Mouse (Mus musculus) v-Abl transformed pro-B cells (cell line): ENCODE results near the gene Bpifb5.
"Not testable (repeated sequence)": the region's sequence is repeated elsewhere in the genome, so short reads cannot be mapped to it uniquely, and the experiment has no call there.

Experiments used
- in situ Hi-C, 2 experiments: fragments of 400-800 bp; cut with MboI; formaldehyde crosslinking; loops; one replicate each; pipeline ENCODE4 v1.15.1; 2025; ENCODE audit not compliant: unreplicated experiment in 2 of 2

The Bpifb5 gene

GRCm38 (mm10) chr2:154223265-154223916 is at the start of gene Bpifb5:
Gene Bpifb5, plus strand, starts transcription at chr2:154223742.
- in situ Hi-C loops = loop anchor here in 1 of 2 experiments (25.0 kb wide), 2 partner anchors 714 to 1539 kb away; partner anchors contain the start of gene Procr

DNA sequence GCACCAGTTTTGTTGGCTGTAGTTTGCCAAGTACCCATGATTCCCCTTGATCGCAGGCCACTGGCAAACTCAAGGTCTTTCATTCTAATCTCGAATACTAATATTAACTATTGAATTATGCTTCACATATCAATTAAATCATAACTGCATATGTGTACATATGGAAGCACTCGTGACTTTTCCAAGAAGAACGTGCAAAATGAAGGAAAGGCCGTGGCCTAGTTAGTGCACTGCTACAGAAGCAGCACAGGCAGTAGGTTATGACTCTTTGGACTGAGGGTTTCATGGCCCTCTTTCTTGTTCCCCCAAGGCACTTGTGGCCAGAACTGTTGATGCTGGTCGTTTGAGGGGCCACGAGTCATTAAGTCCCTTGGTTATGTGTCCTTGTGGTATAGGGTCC is 41.6 kb upstream of the Bpifb5 start:
- in situ Hi-C loops = not testable (repeated sequence)

DNA sequence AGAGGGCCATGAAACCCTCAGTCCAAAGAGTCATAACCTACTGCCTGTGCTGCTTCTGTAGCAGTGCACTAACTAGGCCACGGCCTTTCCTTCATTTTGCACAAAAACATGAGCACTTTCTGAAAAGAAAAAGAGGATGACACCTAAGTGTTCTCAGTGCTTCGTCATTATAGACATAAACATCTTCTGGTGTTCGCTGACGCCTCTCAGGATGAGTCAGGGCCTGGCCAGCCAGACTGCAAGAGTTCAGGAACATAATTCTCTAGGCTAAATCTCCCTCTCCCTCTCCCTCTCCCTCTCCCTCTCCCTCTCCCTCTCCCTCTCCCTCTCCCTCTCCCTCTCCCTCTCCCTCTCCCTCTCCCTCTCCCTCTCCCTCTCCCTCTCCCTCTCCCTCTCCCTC is 40.5 kb upstream of the Bpifb5 start:
- in situ Hi-C loops = not testable (repeated sequence)

DNA sequence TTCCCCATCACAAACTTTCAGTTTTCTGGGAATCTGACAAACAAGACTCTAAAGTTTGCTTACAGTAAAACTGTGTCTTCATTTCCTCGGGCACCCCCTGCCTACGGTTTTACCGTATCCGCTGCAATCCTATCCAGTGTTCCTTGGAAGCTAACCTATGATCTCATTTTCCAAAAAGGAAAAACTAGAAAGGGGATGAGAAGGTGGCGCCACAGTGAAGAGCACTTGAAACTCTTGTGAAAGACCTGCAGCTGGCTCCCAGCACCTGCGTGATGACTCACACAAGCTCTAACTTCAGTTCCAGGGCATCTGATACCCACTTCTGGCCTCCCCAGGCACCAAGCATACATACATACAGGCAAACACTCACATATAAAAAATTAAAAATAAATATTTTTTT is 38.2 kb upstream of the Bpifb5 start:
- in situ Hi-C loops = no loop called here

- in situ Hi-C loops = no loop called here
These were observed 37.8 kb upstream of the Bpifb5 start for GRCm38 (mm10) chr2:154185748-154186147.

- in situ Hi-C loops = no loop called here
These were observed 36.1 kb upstream of the Bpifb5 start for GRCm38 (mm10) chr2:154187468-154187867.

GRCm38 (mm10) chr2:154189877-154190434 is 33.6 kb upstream of the Bpifb5 start:
- in situ Hi-C loops = no loop called here

- in situ Hi-C loops = no loop called here
These were observed 32.8 kb upstream of the Bpifb5 start, which contains the start of gene Bpifb1 for GRCm38 (mm10) chr2:154190546-154191258. Gene Bpifb1, plus strand, starts transcription at chr2:154190818.

- in situ Hi-C loops = no loop called here
These were observed 31.4 kb upstream of the Bpifb5 start for GRCm38 (mm10) chr2:154192141-154192540.

GRCm38 (mm10) chr2:154193071-154193470 is 30.5 kb upstream of the Bpifb5 start:
- in situ Hi-C loops = no loop called here

DNA sequence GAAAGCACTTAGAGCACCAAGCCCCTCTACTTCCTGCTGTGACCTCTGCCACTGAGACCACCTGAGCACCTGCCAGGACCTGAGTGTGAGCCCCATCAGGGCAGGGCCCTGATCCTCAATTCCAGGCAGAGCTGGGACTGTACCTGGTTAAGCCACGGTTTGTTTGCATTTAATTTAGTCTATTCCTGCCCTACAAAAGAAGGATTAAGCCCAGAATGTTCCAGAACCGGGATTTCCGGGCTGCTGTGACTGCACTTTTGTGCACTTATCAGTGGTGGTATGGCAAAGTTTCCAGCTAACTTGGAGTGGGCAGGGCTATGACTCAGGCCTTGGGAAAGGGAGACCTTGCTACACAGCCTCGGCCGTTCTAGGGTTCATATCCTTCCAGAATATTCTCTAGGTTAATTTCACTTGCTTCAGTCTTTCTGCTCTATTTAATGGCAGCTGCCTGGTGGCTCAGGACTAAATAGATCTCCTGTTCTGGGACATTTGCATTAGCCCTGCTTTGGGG is 29.5 kb upstream of the Bpifb5 start:
- in situ Hi-C loops = no loop called here

DNA sequence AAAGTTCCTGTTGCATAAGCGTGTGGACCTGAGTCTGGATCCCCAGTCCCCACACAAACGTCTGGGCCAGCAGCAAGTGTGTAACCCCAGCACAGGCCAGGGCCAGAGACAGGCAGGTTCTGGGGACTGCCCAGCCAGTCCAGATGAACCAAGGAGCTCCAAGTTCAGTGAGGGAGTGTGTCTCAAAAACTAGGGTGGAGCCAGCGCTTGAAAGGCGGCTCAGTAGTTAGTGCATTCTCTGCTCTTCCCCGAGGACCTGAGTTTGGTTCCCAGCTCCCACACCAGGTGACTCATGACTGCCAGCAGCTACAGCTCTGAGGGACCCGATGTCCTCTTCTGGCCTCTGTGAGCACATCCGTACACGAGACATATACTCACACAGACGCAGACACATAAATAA is 26.5 kb upstream of the Bpifb5 start:
- in situ Hi-C loops = no loop called here

- in situ Hi-C loops = loop anchor here in 1 of 2 experiments (25.0 kb wide), 2 partner anchors 733 to 1558 kb away; partner anchors contain the start of gene Procr
These were observed 18.9 kb upstream of the Bpifb5 start for GRCm38 (mm10) chr2:154204630-154205029.

DNA sequence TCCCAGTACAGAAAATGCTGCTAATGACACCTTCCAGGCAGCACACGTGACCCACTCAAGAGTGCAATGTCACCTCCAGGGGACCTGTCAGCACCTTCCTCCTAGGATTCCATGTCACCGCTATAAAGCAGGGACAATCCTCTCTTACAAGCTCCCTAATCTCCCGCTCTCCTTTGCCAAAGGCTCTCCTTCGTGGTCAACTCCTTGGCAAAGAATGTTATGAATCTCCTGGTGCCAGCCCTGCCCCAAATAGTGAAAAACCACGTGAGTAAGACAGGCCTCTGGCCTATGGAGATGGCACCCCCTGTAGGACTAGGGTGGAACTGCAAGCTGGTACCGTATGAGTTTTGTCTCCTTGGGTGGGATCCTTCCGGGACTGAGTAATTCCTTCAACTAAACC is 16.6 kb upstream of the Bpifb5 start:
- in situ Hi-C loops = loop anchor here in 1 of 2 experiments (25.0 kb wide), 2 partner anchors 730 to 1555 kb away; partner anchors contain the start of gene Procr

DNA sequence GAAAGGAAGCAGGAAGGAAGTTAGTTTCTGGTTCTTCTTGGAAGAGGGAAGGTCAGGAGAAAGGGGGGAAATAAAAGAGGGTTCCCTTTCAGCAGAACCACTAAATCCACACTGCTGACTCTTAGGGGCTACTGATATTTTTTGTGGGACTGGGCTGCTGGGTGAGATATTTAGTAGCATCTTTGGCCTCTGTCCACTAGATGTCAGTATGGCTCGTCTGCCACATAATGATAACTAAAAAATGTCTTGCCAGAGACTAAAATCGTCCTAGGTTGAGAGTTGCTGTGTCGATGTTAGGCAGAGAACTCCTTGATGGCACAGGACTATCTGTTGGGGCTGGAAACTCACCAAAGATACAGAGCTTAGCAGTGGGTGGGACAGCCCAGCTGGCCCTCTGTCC is 14.4 kb upstream of the Bpifb5 start:
- in situ Hi-C loops = loop anchor here in 1 of 2 experiments (25.0 kb wide), 2 partner anchors 728 to 1553 kb away; partner anchors contain the start of gene Procr

- in situ Hi-C loops = loop anchor here in 1 of 2 experiments (25.0 kb wide), 2 partner anchors 726 to 1551 kb away; partner anchors contain the start of gene Procr
These were observed 12.4 kb upstream of the Bpifb5 start for GRCm38 (mm10) chr2:154211121-154211520.

GRCm38 (mm10) chr2:154211881-154212280 is 11.7 kb upstream of the Bpifb5 start:
- in situ Hi-C loops = loop anchor here in 1 of 2 experiments (25.0 kb wide), 2 partner anchors 725 to 1550 kb away; partner anchors contain the start of gene Procr

- in situ Hi-C loops = loop anchor here (5.0 to 25.0 kb wide), 6 partner anchors 72 to 1547 kb away; partner anchors contain the start of genes Cdk5rap1 (in 1 of the 2) and Procr (in 1 of the 2)
These were observed 8.4 kb upstream of the Bpifb5 start for GRCm38 (mm10) chr2:154215191-154215590.

- in situ Hi-C loops = loop anchor here (5.0 to 25.0 kb wide), 6 partner anchors 67 to 1542 kb away; partner anchors contain the start of genes Cdk5rap1 (in 1 of the 2) and Procr (in 1 of the 2)
These were observed 3.6 kb upstream of the Bpifb5 start for GRCm38 (mm10) chr2:154219950-154220349.

- in situ Hi-C loops = loop anchor here in 1 of 2 experiments (25.0 kb wide), 2 partner anchors 713 to 1538 kb away; partner anchors contain the start of gene Procr
These were observed 353 bp downstream of the Bpifb5 start for GRCm38 (mm10) chr2:154223917-154224273.

DNA sequence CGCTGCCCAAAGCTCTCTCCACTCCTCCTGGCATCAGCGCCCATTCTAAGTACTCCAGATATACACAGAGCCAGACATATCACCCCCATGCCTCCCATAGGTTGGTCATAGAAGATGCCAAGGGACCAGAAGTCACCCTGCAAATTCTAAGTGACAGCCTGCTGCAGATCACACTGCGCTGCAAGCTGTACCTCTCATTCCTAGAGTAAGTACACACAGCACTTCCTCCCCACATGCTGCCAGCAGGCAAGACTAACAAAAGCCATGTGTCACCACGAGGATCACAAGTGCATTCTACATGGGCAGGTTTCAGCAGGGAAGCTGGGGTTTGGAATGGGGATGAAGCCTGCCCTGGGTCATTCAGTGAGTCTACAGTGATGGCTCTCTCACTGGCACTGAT is 3.4 kb downstream of the Bpifb5 start:
- in situ Hi-C loops = no loop called here
